Mouse (Mus musculus) cerebellum, adult 11 months (tissue): ENCODE measurements around the gene Mat1a.

Source experiments
- DNase-seq: peaks from one replicate; pipeline ENCODE4 v3.0.0; 2022

Gene Mat1a

GRCm38 (mm10) chr14:41104853-41105444 lies at the start of gene Mat1a:
Mat1a (plus strand) TSS chr14:41105035.
- DNase-seq, result no peak

- DNase-seq, result no peak
Measured at GRCm38 (mm10) chr14:41065168-41065567, 39.7 kb upstream of the Mat1a start.

- no peak for DNase-seq
Measured at GRCm38 (mm10) chr14:41066416-41066815, 38.4 kb upstream of the Mat1a start.

GRCm38 (mm10) chr14:41069108-41069507 lies 35.7 kb upstream of the Mat1a start, which contains the start of gene Dydc2:
Dydc2 (minus strand) TSS chr14:41069208.
- no peak for DNase-seq

- DNase-seq, result no peak
Measured at GRCm38 (mm10) chr14:41070343-41070742, 34.5 kb upstream of the Mat1a start.

- peak; percentile 21 for DNase-seq
Measured at GRCm38 (mm10) chr14:41072229-41072943, 32.4 kb upstream of the Mat1a start, which contains the start of gene Dydc1. Dydc1 (plus strand) TSS chr14:41072911.

- DNase-seq, result no peak
Measured at GRCm38 (mm10) chr14:41072944-41073275, 31.9 kb upstream of the Mat1a start.

- no peak for DNase-seq
Measured at GRCm38 (mm10) chr14:41082408-41082807, 22.4 kb upstream of the Mat1a start.

GRCm38 (mm10) chr14:41087509-41087908 lies 17.3 kb upstream of the Mat1a start:
- DNase-seq, result no peak

GRCm38 (mm10) chr14:41090777-41091176 lies 14.1 kb upstream of the Mat1a start:
- DNase-seq, result no peak

GRCm38 (mm10) chr14:41094114-41094513 lies 10.7 kb upstream of the Mat1a start:
- DNase-seq, result no peak

GRCm38 (mm10) chr14:41096296-41096860 lies 8.5 kb upstream of the Mat1a start:
- DNase-seq, result no peak

GRCm38 (mm10) chr14:41098726-41099125 lies 6.1 kb upstream of the Mat1a start:
- DNase-seq, result no peak

GRCm38 (mm10) chr14:41100712-41101111 lies 4.1 kb upstream of the Mat1a start:
- DNase-seq, result no peak

GRCm38 (mm10) chr14:41101242-41101641 lies 3.6 kb upstream of the Mat1a start:
- DNase-seq, result no peak

GRCm38 (mm10) chr14:41102269-41102668 lies 2.6 kb upstream of the Mat1a start:
- no peak for DNase-seq

- DNase-seq, result no peak
Measured at GRCm38 (mm10) chr14:41111031-41111668, 6.3 kb downstream of the Mat1a start.

GRCm38 (mm10) chr14:41112944-41113343 lies 8.1 kb downstream of the Mat1a start:
- no peak for DNase-seq

- no peak for DNase-seq
Measured at GRCm38 (mm10) chr14:41116271-41116670, 11.4 kb downstream of the Mat1a start.

- no peak for DNase-seq
Measured at GRCm38 (mm10) chr14:41124683-41125082, 19.8 kb downstream of the Mat1a start.

- DNase-seq, result no peak
Measured at GRCm38 (mm10) chr14:41127997-41128396, 23.2 kb downstream of the Mat1a start.

- DNase-seq, result no peak
Measured at GRCm38 (mm10) chr14:41131540-41131939, 26.7 kb downstream of the Mat1a start, which contains the start of gene Sftpa1. Sftpa1 (plus strand) TSS chr14:41131782.

GRCm38 (mm10) chr14:41137006-41137405 lies 32.2 kb downstream of the Mat1a start:
- DNase-seq, result no peak

- DNase-seq, result no peak
Measured at GRCm38 (mm10) chr14:41140686-41141085, 35.9 kb downstream of the Mat1a start.
